Comparison of ENCODE assay signal across 14 mouse cellular contexts in the genomic region with DNA sequence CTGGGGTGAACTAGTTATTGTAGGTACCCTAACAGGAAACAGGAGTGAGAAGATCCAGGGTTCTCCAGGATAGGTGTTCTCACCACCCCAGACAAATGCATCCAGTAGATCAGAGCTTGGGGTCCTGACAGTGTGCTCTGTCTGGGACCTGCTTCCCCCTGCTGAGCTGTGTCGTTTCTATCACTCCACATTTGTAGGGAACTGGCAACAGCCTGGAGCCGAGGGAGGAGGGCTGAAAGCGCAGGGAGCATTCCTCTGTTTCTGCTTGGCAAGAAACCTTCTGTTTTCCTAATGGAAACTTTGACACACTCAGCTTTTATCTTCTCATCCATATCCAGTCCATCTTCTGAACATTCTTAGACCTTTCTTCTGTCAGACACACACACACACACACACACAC. TPM values are rescaled to one million over a fixed set of nuclear protein-coding genes. Genes with fewer than 3 reads are reported as not detected.
DNase-seq lines count a peak whose midpoint lies in the region; ATAC-seq and TF ChIP-seq lines count a peak whose summit lies in the region.
"Had no signal": no experiment of that assay in that cellular context is flagged by ENCODE, and none has a peak within 500 bp of the region (broad histone marks: within the 10 kb centered on the region; RNA-seq: fewer than 3 reads in every experiment).

No protein-coding gene starts in this region.

- ATAC-seq in stomach, embryonic 15.5 days (ENCODE audit: insufficient read depth, low FRiP score, low read depth), result no peak
- no peak for ATAC-seq in midbrain, embryonic 14.5 days (ENCODE audit: low FRiP score, low TSS enrichment)
- no peak for ATAC-seq in liver, postnatal 0 days

- TF ChIP-seq EP300 in liver, postnatal 0 days (IDR thresholded peaks at IDR 0.05; ENCODE audit: low read depth), result no peak

- no peak overlapping the region for H3K4me2 ChIP-seq in stomach, embryonic 15.5 days
- no peak overlapping the region for H3K4me2 ChIP-seq in midbrain, embryonic 14.5 days (ENCODE audit: low read length)
- H3K4me2 ChIP-seq in liver, postnatal 0 days (ENCODE audit: low read depth, low read length), result no peak overlapping the region
- H3K4me2 ChIP-seq: embryonic facial prominence, embryonic 12.5 days; hindbrain, embryonic 13.5 days; limb, embryonic 12.5 days had no signal

- peak; percentile 27 for DNase-seq in kidney, postnatal 10 days
- no peak for DNase-seq in kidney, adult 18-20 months
- peak; percentile 35 to 45 for DNase-seq in heart, adult 9 months (ENCODE audit: low spot score in 2 of 2)
- peak; percentile 47 for DNase-seq in heart, postnatal 4 days
- DNase-seq in midbrain, embryonic 14.5 days, result no peak
- DNase-seq in liver, postnatal 0 days, result no peak
- DNase-seq: gastrocnemius, postnatal 10 days; kidney, adult 11 months; layer of hippocampus, adult 9-11 months; thymus, postnatal 25 days had no signal

- H3K9ac ChIP-seq in stomach, embryonic 15.5 days, result no peak overlapping the region
- no peak overlapping the region for H3K9ac ChIP-seq in midbrain, embryonic 14.5 days (replicated peaks; ENCODE audit: low read length)
- H3K9ac ChIP-seq in liver, postnatal 0 days (replicated peaks), result no peak overlapping the region
- H3K9ac ChIP-seq: embryonic facial prominence, embryonic 12.5 days; hindbrain, embryonic 13.5 days; limb, embryonic 12.5 days had no signal

- H3K27me3 ChIP-seq in stomach, embryonic 15.5 days (replicated peaks), result no peaks in the 10 kb centered on the region
- no peaks in the 10 kb centered on the region for H3K27me3 ChIP-seq in midbrain, embryonic 14.5 days (ENCODE audit: control insufficient read depth, insufficient read depth, low read length)
- H3K27me3 ChIP-seq in liver, postnatal 0 days (ENCODE audit: insufficient read depth, low read length), result no peaks in the 10 kb centered on the region
- H3K27me3 ChIP-seq: embryonic facial prominence, embryonic 12.5 days; hindbrain, embryonic 13.5 days; limb, embryonic 12.5 days had no signal

- no peaks in the 10 kb centered on the region for H3K9me3 ChIP-seq in stomach, embryonic 15.5 days
- no peaks in the 10 kb centered on the region for H3K9me3 ChIP-seq in midbrain, embryonic 14.5 days (ENCODE audit: control insufficient read depth, low read length)
- H3K9me3 ChIP-seq in liver, postnatal 0 days (ENCODE audit: low read length), result no peaks in the 10 kb centered on the region
- H3K9me3 ChIP-seq: embryonic facial prominence, embryonic 12.5 days; hindbrain, embryonic 13.5 days; limb, embryonic 12.5 days had no signal

- no peaks in the 10 kb centered on the region for H3K36me3 ChIP-seq in stomach, embryonic 15.5 days
- no peaks in the 10 kb centered on the region for H3K36me3 ChIP-seq in midbrain, embryonic 14.5 days (ENCODE audit: control insufficient read depth, insufficient read depth, low read length)
- H3K36me3 ChIP-seq in liver, postnatal 0 days (replicated peaks; ENCODE audit: insufficient read depth, low read length), result no peaks in the 10 kb centered on the region
- H3K36me3 ChIP-seq: embryonic facial prominence, embryonic 12.5 days; hindbrain, embryonic 13.5 days; limb, embryonic 12.5 days had no signal

- H3K4me3 ChIP-seq in stomach, embryonic 15.5 days (replicated peaks), result no peak overlapping the region
- H3K4me3 ChIP-seq in midbrain, embryonic 14.5 days (replicated peaks; ENCODE audit: low read depth, low read length), result no peak overlapping the region
- no peak overlapping the region for H3K4me3 ChIP-seq in liver, postnatal 0 days (ENCODE audit: low read depth, low read length)
- H3K4me3 ChIP-seq: embryonic facial prominence, embryonic 12.5 days; hindbrain, embryonic 13.5 days; limb, embryonic 12.5 days had no signal

- no peaks in the 10 kb centered on the region for H3K4me1 ChIP-seq in stomach, embryonic 15.5 days
- H3K4me1 ChIP-seq in midbrain, embryonic 14.5 days (ENCODE audit: control insufficient read depth, insufficient read depth, low read length), result no peaks in the 10 kb centered on the region
- no peaks in the 10 kb centered on the region for H3K4me1 ChIP-seq in liver, postnatal 0 days (ENCODE audit: insufficient read depth)
- H3K4me1 ChIP-seq: hindbrain, embryonic 13.5 days; limb, embryonic 12.5 days had no signal

- 26% methylated on average over 3 of the region's 3 CpGs for whole genome bisulfite sequencing in stomach, embryonic 15.5 days
- WGBS in midbrain, embryonic 14.5 days, result 55% methylated on average over 3 of the region's 3 CpGs
- WGBS in liver, postnatal 0 days (ENCODE audit: insufficient replicate concordance), result 56% methylated on average over 3 of the region's 3 CpGs

- H3K27ac ChIP-seq in stomach, embryonic 15.5 days, result 0 out of 2 replicates have a peak overlapping the region, but pooled peaks have one; percentile 16
- no peak overlapping the region for H3K27ac ChIP-seq in midbrain, embryonic 14.5 days (replicated peaks; ENCODE audit: low read depth, low read length)
- H3K27ac ChIP-seq in liver, postnatal 0 days (ENCODE audit: low read depth), result no peak overlapping the region
- H3K27ac ChIP-seq: embryonic facial prominence, embryonic 12.5 days; hindbrain, embryonic 13.5 days; limb, embryonic 12.5 days had no signal

- no peak for TF ChIP-seq CTCF in liver, postnatal 0 days (IDR thresholded peaks at IDR 0.05; ENCODE audit: low read depth)

RNA-seq across cellular contexts. Expression of a gene that starts 45.2 kb away (rescaled TPM):
- 10 to 100 TPM; 20.7 to 21.7 TPM for total RNA-seq in heart, postnatal 4 days (2021)
- polyA plus RNA-seq in stomach, embryonic 15.5 days (2015; fragmentation: Nextera tagmentation; extraction: Ambion mirVana), result 54.2 and 70.5 TPM in 2 replicates
- 10.7 and 13.6 TPM in 2 replicates for polyA plus RNA-seq in midbrain, embryonic 14.5 days (2014; fragmentation: Nextera tagmentation; extraction: Ambion mirVana)
- polyA plus RNA-seq in liver, postnatal 0 days (2015; fragmentation: Nextera tagmentation; extraction: Ambion mirVana), result 5.6 and 6.2 TPM in 2 replicates

Comparison
In these comparisons a context has a peak if more than half of its experiments do, and no peak if none do; other contexts are left out.
1. DNase-seq: peak in kidney, postnatal 10 days (single experiment), heart, adult 9 months (2 of 2) and heart, postnatal 4 days (single experiment); none in kidney, adult 18-20 months (single experiment), midbrain, embryonic 14.5 days (single experiment) and liver, postnatal 0 days (single experiment).